Mouse (Mus musculus) testis, adult 2 months (tissue): ENCODE results near the gene Cavin1.

Source experiments
- CTCF ChIP-seq: fragments of 200-500 bp; IDR thresholded peaks from 2 replicates; pipeline ENCODE4 v1.5.1; 2012; ENCODE audit warnings: low read depth, mild to moderate bottlenecking, inconsistent platforms, low read length, moderate library complexity; ENCODE audit not compliant: control insufficient read depth, insufficient read depth, insufficient replicate concordance
- POLR2A ChIP-seq: fragments of 200-500 bp; IDR thresholded peaks from 2 replicates; pipeline ENCODE4 v1.6.1; 2012; ENCODE audit warnings: low read depth, mild to moderate bottlenecking, inconsistent platforms, low read length, moderate library complexity; ENCODE audit not compliant: control insufficient read depth

DNA sequence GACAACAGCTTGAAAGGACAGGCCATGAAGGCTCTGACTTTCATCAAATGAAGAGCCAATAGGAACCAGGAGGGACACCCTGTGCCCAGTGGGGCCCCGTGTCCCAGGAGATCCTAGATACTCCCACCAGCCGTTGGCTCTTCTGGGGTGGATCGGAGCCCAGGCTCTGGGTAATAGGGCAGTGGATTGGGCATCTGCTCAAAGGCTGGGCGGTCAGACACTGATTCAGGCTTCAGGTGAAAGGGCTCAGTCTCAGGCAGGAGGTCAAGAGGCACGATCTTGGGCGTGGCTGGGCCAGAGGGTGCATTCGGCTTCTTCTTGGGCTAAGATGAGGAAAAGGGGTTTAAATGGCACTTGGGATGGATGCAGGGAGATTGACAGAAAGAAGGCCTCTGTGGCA is 6.5 kb downstream of the Cavin1 start:
- TF ChIP-seq CTCF (no peak), POLR2A (no peak)
